Mouse (Mus musculus): ENCODE data around the gene Lefty2.

DNA sequence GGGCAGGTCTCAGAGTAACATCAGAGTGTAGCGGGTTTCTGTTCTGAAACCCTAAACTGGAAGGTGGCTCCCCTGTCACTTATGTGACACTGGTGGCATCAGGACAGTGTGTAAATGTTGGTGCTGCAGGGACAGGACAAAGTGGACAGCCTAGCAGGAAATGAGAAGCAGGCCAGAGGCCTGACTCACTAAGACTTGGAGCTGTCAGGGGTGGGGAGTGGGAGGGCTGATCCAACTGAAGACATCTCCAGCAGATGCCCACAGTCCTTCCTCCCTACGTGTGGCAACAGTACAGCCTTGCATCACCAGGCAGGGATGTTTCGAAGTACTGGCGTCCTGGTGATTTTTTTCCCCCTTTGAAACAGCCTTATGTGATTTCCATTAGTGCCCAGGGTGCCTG, 51.6 kb downstream of the Lefty2 start:
- TF ChIP-seq POLR2A (IDR thresholded peaks at IDR 0.05; ENCODE audit: insufficient read depth, low read depth, low read length) (no peak), CTCF (IDR thresholded peaks at IDR 0.05; ENCODE audit: insufficient read depth, low read depth, low read length) (no peak)

Data from olfactory bulb, adult 2 months (tissue).